Mouse (Mus musculus) liver, embryonic 14.5 days (tissue): Measurements from ENCODE around the gene Lrrc15. TPM values are rescaled to one million over a fixed set of nuclear protein-coding genes. Genes with fewer than 3 reads are reported as not detected.

Experiments used
- ATAC-seq: fragments of 200-750 bp; cut with Nextera tagmentation; 2 replicates; pipeline ENCODE4 v1.8.0; 2017; ENCODE audit warnings: moderate number of reproducible peaks, mild to moderate bottlenecking, moderate library complexity; ENCODE audit not compliant: insufficient read depth
- DNase-seq, 3 experiments: peaks; one replicate each; pipeline ENCODE4 v3.0.0-alpha.2; 2012 to 2013; ENCODE audit warnings: low read depth in 3 of 3, low spot score in 3 of 3
- H3K27ac ChIP-seq: fragments of 300-500 bp; sonication (generic); 2 replicates; pipeline ENCODE4 v1.5.1; 2014; ENCODE audit warnings: moderate library complexity, mild to moderate bottlenecking, control low read depth, inconsistent platforms
- H3K27me3 ChIP-seq: fragments of 300-500 bp; sonication (generic); 2 replicates; pipeline ENCODE4 v1.6.1; 2014; ENCODE audit warnings: mild to moderate bottlenecking, low read length, moderate library complexity; ENCODE audit not compliant: control insufficient read depth, insufficient read depth
- H3K36me3 ChIP-seq: fragments of 300-500 bp; sonication (generic); replicated peaks from 2 replicates; pipeline ENCODE4 v1.6.1; 2014; ENCODE audit warnings: low read depth; ENCODE audit not compliant: control insufficient read depth, insufficient read depth
- H3K4me1 ChIP-seq, 2 experiments: fragments of 200-500 bp in 1 of 2; fragments of 300-500 bp in 1 of 2; sonication (generic) in 1 of 2; replicated peaks; 2 replicates each; pipeline ENCODE4 v1.6.1; 2012 to 2014; ENCODE audit warnings: antibody characterized with exemption in 1 of 2, inconsistent platforms in 1 of 2, low read length in 1 of 2; ENCODE audit not compliant: control insufficient read depth in 2 of 2, insufficient read depth in 2 of 2
- H3K4me2 ChIP-seq: fragments of 300-500 bp; sonication (generic); 2 replicates; pipeline ENCODE4 v1.6.1; 2014; ENCODE audit warnings: low read depth, mild to moderate bottlenecking, control low read depth, moderate library complexity
- H3K4me3 ChIP-seq, 2 experiments: fragments of 200-500 bp in 1 of 2; fragments of 300-500 bp in 1 of 2; sonication (generic) in 1 of 2; 2 replicates each; pipeline ENCODE4 v1.5.1; 2012 to 2014; ENCODE audit warnings: low read depth in 2 of 2, low read length in 2 of 2, mild to moderate bottlenecking in 2 of 2, control low read depth in 1 of 2, inconsistent platforms in 1 of 2, moderate library complexity in 1 of 2; ENCODE audit not compliant: insufficient read depth in 1 of 2
- H3K9ac ChIP-seq: fragments of 300-500 bp; sonication (generic); replicated peaks from 2 replicates; pipeline ENCODE4 v1.6.1; 2014; ENCODE audit warnings: mild to moderate bottlenecking, control low read depth, moderate library complexity
- H3K9me3 ChIP-seq: fragments of 300-500 bp; sonication (generic); 2 replicates; pipeline ENCODE4 v1.6.1; 2016; ENCODE audit warnings: low read length, mixed read lengths; ENCODE audit not compliant: control insufficient read depth
- CTCF ChIP-seq: IDR thresholded peaks from 2 replicates; pipeline ENCODE4 v1.5.1; 2016; ENCODE audit warnings: antibody characterized with exemption, low read depth, control low read depth
- EP300 ChIP-seq: IDR thresholded peaks from 2 replicates; pipeline ENCODE4 v1.6.1; 2016; ENCODE audit warnings: antibody characterized with exemption, low read depth
- WGBS: fragments of 180-500 bp; shearing (Covaris S2); extraction: QIAGEN DNeasy Blood & Tissue Kit; methylation state at CpG from one replicate; pipeline ENCODE4 v1.1.7; 2014; ENCODE audit not compliant: insufficient replicate concordance; 5-methylcytosine and 5-hydroxymethylcytosine counted together
- polyA plus RNA-seq, 2 experiments: library from polyadenylated mRNA; depleted of rRNA in 1 of 2; stranded (reverse) in 1 of 2; unstranded in 1 of 2; fragments of >200 nt; fragmentation: Nextera tagmentation in 1 of 2; extraction: Ambion mirVana in 1 of 2; gene quantifications; 2 replicates each; pipeline versions ENCODE4 v1.2.1 to v1.2.3; 2012 to 2014

Gene Lrrc15
- polyA plus RNA-seq, 2 experiments = 0.01 TPM

- ATAC-seq (no peak), DNase-seq (no peak)
- TF ChIP-seq EP300 = no peak
- no peak for TF ChIP-seq CTCF
- 63% methylated on average over 10 of the region's 10 CpGs for WGBS
- H3K27ac ChIP-seq = no peak overlapping the region
- no peak overlapping the region for H3K4me2 ChIP-seq
- H3K4me1 ChIP-seq = peaks cover 0 to 2% of the 10 kb centered on the region in 2 experiments; a peak in 1 of 4 replicates
- no peak overlapping the region for H3K9ac ChIP-seq
- no peak overlapping the region for H3K4me3 ChIP-seq
- no peaks in the 10 kb centered on the region for H3K36me3 ChIP-seq
- no peaks in the 10 kb centered on the region for H3K27me3 ChIP-seq
- no peaks in the 10 kb centered on the region for H3K9me3 ChIP-seq
Measured at GRCm38 (mm10) chr16:30262157-30262556, 20.9 kb downstream of the Lrrc15 start.

DNA sequence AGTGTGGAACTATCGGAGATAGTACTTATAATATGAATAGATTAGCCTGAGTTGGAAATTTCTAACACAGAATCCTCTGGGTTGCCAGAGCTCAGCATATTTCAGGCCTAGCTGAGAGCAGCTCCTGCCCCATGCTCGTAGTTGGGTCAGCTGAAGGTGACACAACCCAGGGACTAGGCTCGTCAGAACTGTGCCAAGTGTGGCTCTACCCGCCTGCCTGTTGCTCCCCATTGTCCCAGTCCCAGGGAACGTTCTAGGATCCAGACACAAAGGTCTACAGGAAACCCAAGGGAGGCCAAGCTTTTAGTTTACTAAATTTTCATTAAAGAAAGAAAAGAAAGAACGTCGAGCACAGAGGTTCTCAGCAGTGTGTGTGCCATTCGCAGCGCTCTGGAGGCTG lies 21.7 kb downstream of the Lrrc15 start:
- H3K27ac ChIP-seq = no peak overlapping the region
- TF ChIP-seq CTCF (no peak), EP300 (no peak)
- peaks cover 0 to 2% of the 10 kb centered on the region in 2 experiments; a peak in 1 of 4 replicates for H3K4me1 ChIP-seq
- no peak for DNase-seq
- no peak overlapping the region for H3K4me3 ChIP-seq
- 67% methylated on average over 9 of the region's 9 CpGs for WGBS
- no peak for ATAC-seq
- H3K9ac ChIP-seq = no peak overlapping the region
- no peak overlapping the region for H3K4me2 ChIP-seq
- H3K27me3 ChIP-seq = no peaks in the 10 kb centered on the region
- H3K36me3 ChIP-seq = no peaks in the 10 kb centered on the region
- no peaks in the 10 kb centered on the region for H3K9me3 ChIP-seq

DNA sequence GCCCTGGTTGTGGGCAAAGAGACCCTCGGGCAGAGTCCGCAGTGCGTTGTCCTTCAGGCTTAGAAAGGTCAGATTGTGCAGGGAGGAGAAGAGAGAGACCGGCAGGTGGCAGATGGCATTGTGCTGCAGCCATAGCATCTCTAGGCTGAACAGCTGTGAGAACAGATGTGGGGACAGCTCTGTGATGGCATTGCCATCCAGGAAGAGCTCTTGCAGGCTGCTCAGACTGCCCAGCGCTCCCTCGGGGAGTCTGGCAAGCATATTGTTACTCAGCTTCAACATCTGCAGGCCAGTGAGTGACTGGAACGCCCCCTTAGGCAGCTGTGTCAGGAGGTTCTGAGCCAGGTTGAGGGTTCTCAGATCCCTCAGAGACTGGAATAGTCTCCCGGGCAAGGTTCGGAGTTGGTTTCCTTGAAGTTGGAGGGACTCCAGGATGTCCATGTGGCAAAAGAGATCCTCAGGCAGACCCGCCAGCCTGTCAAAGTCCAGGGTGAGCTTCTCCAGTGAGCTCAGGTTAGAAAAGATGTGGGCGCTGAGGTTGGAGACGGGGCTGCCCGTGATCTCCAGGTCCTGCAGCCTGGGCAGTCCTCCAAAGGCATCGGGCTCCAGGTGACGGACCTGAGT lies 22.9 kb downstream of the Lrrc15 start:
- peaks cover 0 to 2% of the 10 kb centered on the region in 2 experiments; a peak in 1 of 4 replicates for H3K4me1 ChIP-seq
- no peak overlapping the region for H3K4me3 ChIP-seq
- H3K9ac ChIP-seq = no peak overlapping the region
- H3K27me3 ChIP-seq = no peaks in the 10 kb centered on the region
- no peaks in the 10 kb centered on the region for H3K36me3 ChIP-seq
- no peaks in the 10 kb centered on the region for H3K9me3 ChIP-seq
- H3K4me2 ChIP-seq = no peak overlapping the region
- ATAC-seq (no peak), DNase-seq (no peak)
- 73% methylated on average over 15 of the region's 15 CpGs for WGBS
- no peak overlapping the region for H3K27ac ChIP-seq
- TF ChIP-seq EP300 (no peak), CTCF (no peak)

DNA sequence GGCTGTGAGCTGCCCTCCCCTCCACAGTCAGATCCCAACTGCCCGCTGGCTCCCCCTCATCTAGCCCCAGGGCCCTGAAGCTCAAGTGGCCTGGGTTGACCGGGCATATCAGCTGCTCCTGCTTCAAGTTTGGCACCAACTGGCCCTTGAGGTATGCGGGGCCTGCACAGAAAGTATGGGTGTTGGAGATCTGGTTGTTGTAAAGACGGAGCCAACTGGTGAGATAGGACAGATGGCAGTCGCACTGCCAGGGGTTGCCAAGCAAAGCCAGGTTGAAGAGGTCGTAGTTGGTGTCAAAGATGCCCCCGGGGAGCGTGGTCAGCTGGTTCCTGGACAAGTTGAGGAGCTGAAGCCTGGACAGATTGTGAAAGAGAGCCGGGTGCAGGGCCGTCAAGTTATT lies 23.6 kb downstream of the Lrrc15 start:
- H3K4me3 ChIP-seq = no peak overlapping the region
- no peaks in the 10 kb centered on the region for H3K36me3 ChIP-seq
- 67% methylated on average over 10 of the region's 10 CpGs for WGBS
- ATAC-seq (no peak), DNase-seq (no peak)
- no peak overlapping the region for H3K4me2 ChIP-seq
- no peak overlapping the region for H3K27ac ChIP-seq
- no peaks in the 10 kb centered on the region for H3K9me3 ChIP-seq
- no peak overlapping the region for H3K9ac ChIP-seq
- H3K27me3 ChIP-seq = no peaks in the 10 kb centered on the region
- H3K4me1 ChIP-seq = peaks cover 0 to 2% of the 10 kb centered on the region in 2 experiments; a peak in 1 of 4 replicates
- TF ChIP-seq EP300 (no peak), CTCF (no peak)

DNA sequence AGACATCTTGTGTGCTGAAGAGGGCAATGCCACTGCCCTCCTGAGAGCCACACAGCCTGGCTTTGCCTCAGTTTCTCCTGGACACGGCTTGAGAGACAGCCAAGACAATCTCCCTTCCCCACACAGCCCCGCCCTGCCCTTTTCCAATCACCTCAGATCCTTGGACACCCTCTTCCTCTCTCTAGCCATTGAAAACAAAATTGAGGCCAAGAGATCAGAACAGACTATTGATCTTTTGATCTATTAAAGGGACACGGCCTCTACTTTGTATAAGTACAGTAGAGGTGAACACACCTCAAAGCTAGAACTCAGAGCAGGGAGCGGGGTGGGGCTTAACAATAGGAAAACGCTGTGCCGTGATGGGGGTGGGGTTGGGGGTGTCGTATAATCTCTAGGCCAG lies 24.6 kb downstream of the Lrrc15 start:
- DNase-seq (no peak), ATAC-seq (no peak)
- Histone ChIP-seq H3K9me3 (no peaks in the 10 kb centered on the region), H3K4me1 (peaks cover 0 to 2% of the 10 kb centered on the region in 2 experiments; a peak in 1 of 4 replicates), H3K27me3 (no peaks in the 10 kb centered on the region), H3K4me2 (no peak overlapping the region), H3K9ac (no peak overlapping the region), H3K4me3 (no peak overlapping the region), H3K36me3 (no peaks in the 10 kb centered on the region), H3K27ac (no peak overlapping the region)
- WGBS = 55% methylated on average over 7 of the region's 7 CpGs
- TF ChIP-seq EP300 (no peak), CTCF (no peak)
